Mouse (Mus musculus) stomach, embryonic 16.5 days (tissue): Measurements from ENCODE around the gene Gm20661. TPM values are rescaled to one million over a fixed set of nuclear protein-coding genes. Genes with fewer than 3 reads are reported as not detected.
A peak's percentile ranks its signal among the peaks of the same experiment; 100 is the strongest.

ENCODE experiments used
- ATAC-seq: fragments of 200-750 bp; cut with Nextera tagmentation; 2 replicates; pipeline ENCODE4 v1.8.0; 2017; ENCODE audit warnings: moderate number of reproducible peaks, moderate TSS enrichment; ENCODE audit not compliant: insufficient read depth, low FRiP score
- H3K27ac ChIP-seq: fragments of 300-500 bp; sonication (generic); 2 replicates; pipeline ENCODE4 v1.5.1; 2014; ENCODE audit warnings: low read length
- H3K27me3 ChIP-seq: fragments of 300-500 bp; sonication (generic); 2 replicates; pipeline ENCODE4 v1.6.1; 2014; ENCODE audit warnings: low read length, control low read depth, mixed read lengths; ENCODE audit not compliant: control insufficient read depth, insufficient read depth
- H3K36me3 ChIP-seq: fragments of 300-500 bp; sonication (generic); 2 replicates; pipeline ENCODE4 v1.6.1; 2014; ENCODE audit warnings: low read length; ENCODE audit not compliant: control insufficient read depth, insufficient read depth
- H3K4me1 ChIP-seq: fragments of 300-500 bp; sonication (generic); 2 replicates; pipeline ENCODE4 v1.6.1; 2014; ENCODE audit warnings: low read length, control low read depth, mixed read lengths; ENCODE audit not compliant: control insufficient read depth, insufficient read depth
- H3K4me2 ChIP-seq: fragments of 300-500 bp; sonication (generic); 2 replicates; pipeline ENCODE4 v1.6.1; 2014; ENCODE audit warnings: low read depth, low read length, mixed read lengths
- H3K4me3 ChIP-seq: fragments of 300-500 bp; sonication (generic); replicated peaks from 2 replicates; pipeline ENCODE4 v1.5.1; 2014; ENCODE audit warnings: mild to moderate bottlenecking, low read length
- H3K9ac ChIP-seq: fragments of 300-500 bp; sonication (generic); 2 replicates; pipeline ENCODE4 v1.6.1; 2014; ENCODE audit warnings: low read length
- H3K9me3 ChIP-seq: fragments of 300-500 bp; sonication (generic); replicated peaks from 2 replicates; pipeline ENCODE4 v1.6.1; 2016; ENCODE audit warnings: low read length, control low read depth; ENCODE audit not compliant: control insufficient read depth
- WGBS: fragments of 180-500 bp; shearing (Covaris S2); extraction: QIAGEN DNeasy Blood & Tissue Kit; methylation state at CpG from one replicate; pipeline ENCODE4 v1.1.7; 2014; 5-methylcytosine and 5-hydroxymethylcytosine counted together
- polyA plus RNA-seq: library from polyadenylated mRNA; unstranded; fragments of >200 nt; fragmentation: Nextera tagmentation; extraction: Ambion mirVana; gene quantifications from 2 replicates; pipeline ENCODE4 v1.2.1, GENCODE M21; 2015

The Gm20661 gene
- polyA plus RNA-seq, 1 experiment from 2014 or later: 5.9 TPM

DNA sequence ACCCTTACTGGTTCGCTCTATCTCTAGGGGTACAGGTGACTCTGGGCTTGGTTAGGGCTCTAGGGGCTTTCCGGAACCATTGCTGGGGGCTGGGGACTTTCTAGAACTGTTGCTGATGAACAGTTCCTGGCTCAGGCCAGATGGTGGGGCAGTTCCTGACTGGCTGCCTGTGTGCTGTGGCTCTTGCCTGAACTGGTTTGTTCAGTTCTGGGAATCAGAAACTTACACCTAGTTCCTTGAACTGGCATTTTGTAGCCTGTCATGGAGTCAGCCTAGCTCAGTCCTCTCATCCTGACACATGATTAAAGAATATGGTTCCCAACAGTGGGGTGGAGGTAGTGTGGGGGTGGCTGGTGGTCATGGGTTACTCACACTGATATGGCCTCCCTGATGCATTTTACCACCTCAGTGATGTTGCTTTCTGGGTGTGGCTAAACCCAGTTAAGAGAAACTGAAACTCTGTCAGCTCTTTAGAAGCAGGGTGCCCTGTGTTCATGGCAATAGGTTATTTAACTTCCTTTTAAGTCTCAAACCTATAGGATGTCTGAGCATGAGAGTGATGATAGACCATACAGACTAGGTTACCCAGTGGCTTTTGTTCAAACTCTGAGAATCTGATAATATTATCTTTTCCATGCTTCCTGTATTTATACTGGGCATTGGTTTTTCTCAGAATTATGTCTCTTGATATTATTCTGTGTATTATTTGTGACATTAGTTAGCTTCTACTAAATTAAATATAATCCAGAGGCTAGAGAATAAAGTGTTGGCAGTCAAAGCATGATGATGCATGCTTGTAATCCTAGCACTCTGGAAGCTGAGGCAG lies 52.7 kb downstream of the Gm20661 start:
- Histone ChIP-seq H3K9me3 (no peaks in the 10 kb centered on the region), H3K9ac (no peak overlapping the region), H3K4me1 (no peaks in the 10 kb centered on the region), H3K36me3 (peaks cover 10% of the 10 kb centered on the region), H3K4me3 (no peak overlapping the region), H3K27ac (peak overlapping the region; percentile 37; the same call in 1 of the 2 replicates), H3K27me3 (no peaks in the 10 kb centered on the region), H3K4me2 (no peak overlapping the region)
- peak; percentile 50; the same call in 1 of the 2 replicates for ATAC-seq
- 93% methylated on average over 2 of the region's 2 CpGs for WGBS

Other genes starting within 250 kb of the Gm20661 start
- 183 and 187 TPM in 2 replicates for gene Rbm5, start 212.1 kb upstream of the Gm20661 start, polyA plus RNA-seq
- 63.7 and 71.2 TPM in 2 replicates for gene Rbm6, start 109.8 kb upstream of the Gm20661 start, polyA plus RNA-seq
- gene Mon1a, start 94.9 kb upstream of the Gm20661 start, polyA plus RNA-seq: 23.2 and 26.7 TPM in 2 replicates
- gene Mst1r, start 76.2 kb upstream of the Gm20661 start, polyA plus RNA-seq: 15.8 and 17.9 TPM in 2 replicates
- gene Actl11, start 54.6 kb upstream of the Gm20661 start, polyA plus RNA-seq: not detected in 2 replicates
- gene Camkv, start 47.4 kb upstream of the Gm20661 start, polyA plus RNA-seq: 2.6 and 2.9 TPM in 2 replicates
- gene Traip, start 32.9 kb upstream of the Gm20661 start, polyA plus RNA-seq: 16.4 and 20.4 TPM in 2 replicates
- 34.8 and 40.0 TPM in 2 replicates for gene Uba7, start 7.6 kb upstream of the Gm20661 start, polyA plus RNA-seq
- 42.6 and 42.7 TPM in 2 replicates for gene Inka1, start 2.8 kb downstream of the Gm20661 start, polyA plus RNA-seq
- 12.2 and 12.7 TPM in 2 replicates for gene Cdhr4, start 9.4 kb downstream of the Gm20661 start, polyA plus RNA-seq
- 0.52 and 0.67 TPM in 2 replicates for gene Gm20662, start 13.3 kb downstream of the Gm20661 start, polyA plus RNA-seq
- 50.5 and 50.6 TPM in 2 replicates for gene Ip6k1, start 19.4 kb downstream of the Gm20661 start, polyA plus RNA-seq
- 49.3 and 56.1 TPM in 2 replicates for gene Gmppb, start 66.2 kb downstream of the Gm20661 start, polyA plus RNA-seq
- gene Amigo3, start 70.1 kb downstream of the Gm20661 start, polyA plus RNA-seq: 3.9 and 4.5 TPM in 2 replicates
- gene Mst1, start 97.4 kb downstream of the Gm20661 start, polyA plus RNA-seq: 7.8 and 8.7 TPM in 2 replicates
- 31.2 and 32.8 TPM in 2 replicates for gene Rnf123, start 100.3 kb downstream of the Gm20661 start, polyA plus RNA-seq
- 75.1 and 82.7 TPM in 2 replicates for gene Apeh, start 111.5 kb downstream of the Gm20661 start, polyA plus RNA-seq
- 2.9 and 3.2 TPM in 2 replicates for gene Bsn, start 207.3 kb downstream of the Gm20661 start, polyA plus RNA-seq